Mouse (Mus musculus): ENCODE measurements around the gene Rpl32. TPM values are rescaled to one million over a fixed set of nuclear protein-coding genes. Genes with fewer than 3 reads are reported as not detected.

The Rpl32 gene
- polyA plus RNA-seq, 1 experiment from 2014 or later, result 1,566 TPM

DNA sequence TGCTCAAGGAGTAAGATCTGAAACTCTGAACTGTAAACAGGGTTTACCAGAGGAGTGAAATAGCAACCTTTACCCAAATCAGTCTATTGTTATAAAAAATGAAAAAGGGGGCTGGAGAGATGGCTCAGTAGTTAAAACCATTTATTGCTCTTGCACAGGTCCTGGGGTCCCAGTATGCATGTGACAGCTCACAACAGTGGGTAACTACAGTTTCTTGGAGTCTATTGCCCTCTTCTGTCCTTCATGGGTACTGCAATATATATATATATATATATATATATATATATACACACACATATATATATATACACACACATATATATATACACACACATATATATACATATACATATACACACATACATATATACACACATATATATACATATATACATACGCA is 35.9 kb downstream of the Rpl32 start:
- H3K27me3 ChIP-seq (ENCODE audit: control insufficient read depth, insufficient read depth, low read length), result no peaks in the 10 kb centered on the region
- H3K27ac ChIP-seq (replicated peaks in 1 of 2; ENCODE audit: control insufficient read depth in 1 of 2, insufficient read depth in 1 of 2, low read depth in 2 of 2, low read length in 2 of 2), result no peak overlapping the region
- 0 out of 2 replicates have a peak, but pooled peaks cover 4% of the 10 kb centered on the region for H3K9me3 ChIP-seq (ENCODE audit: control insufficient read depth, low read length)
- H3K4me1 ChIP-seq (ENCODE audit: control insufficient read depth in 2 of 2, insufficient read depth in 2 of 2, low read length in 2 of 2), result peaks cover 12 to 24% of the 10 kb centered on the region in 2 experiments
- no peak overlapping the region for H3K4me3 ChIP-seq (ENCODE audit: control insufficient read depth in 1 of 2, insufficient read depth in 1 of 2, low read depth in 1 of 2, low read length in 2 of 2)
- H3K4me2 ChIP-seq (ENCODE audit: low read length), result no peak overlapping the region
- 0 out of 2 replicates have a peak, but pooled peaks cover 1% of the 10 kb centered on the region for H3K36me3 ChIP-seq (ENCODE audit: control insufficient read depth, insufficient read depth, low read length)
- no peak overlapping the region for H3K9ac ChIP-seq (ENCODE audit: low read length)
- ATAC-seq (ENCODE audit: insufficient number of reproducible peaks, insufficient read depth, low FRiP score, low read depth), result no peak
- 100% methylated on average over 1 of the region's 1 CpGs for WGBS

DNA sequence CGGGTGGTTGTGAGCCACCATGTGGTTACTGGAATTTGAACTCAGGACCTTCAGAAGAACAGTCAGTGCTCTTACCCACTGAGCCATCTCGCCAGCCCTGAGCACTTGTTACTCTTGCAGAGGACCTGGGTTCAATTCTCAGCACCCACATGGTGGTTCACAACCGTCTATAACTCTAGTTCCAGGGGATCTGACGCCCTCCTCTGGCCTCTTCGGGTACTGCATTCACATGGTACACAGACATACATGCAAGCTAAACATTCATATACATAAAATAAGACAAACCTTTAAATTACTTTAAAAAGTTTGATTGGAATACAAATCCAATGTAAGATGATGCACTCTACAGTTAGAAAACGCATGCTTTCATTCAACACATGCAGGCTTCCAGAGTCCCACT is 36.3 kb downstream of the Rpl32 start:
- Histone ChIP-seq H3K27me3 (ENCODE audit: control insufficient read depth, insufficient read depth, low read length) (no peaks in the 10 kb centered on the region), H3K4me2 (ENCODE audit: low read length) (no peak overlapping the region), H3K9ac (ENCODE audit: low read length) (no peak overlapping the region), H3K4me1 (ENCODE audit: control insufficient read depth in 2 of 2, insufficient read depth in 2 of 2, low read length in 2 of 2) (peaks cover 12 to 24% of the 10 kb centered on the region in 2 experiments), H3K36me3 (ENCODE audit: control insufficient read depth, insufficient read depth, low read length) (no peaks in the 10 kb centered on the region), H3K4me3 (ENCODE audit: control insufficient read depth in 1 of 2, insufficient read depth in 1 of 2, low read depth in 1 of 2, low read length in 2 of 2) (no peak overlapping the region), H3K9me3 (ENCODE audit: control insufficient read depth, low read length) (0 out of 2 replicates have a peak, but pooled peaks cover 4% of the 10 kb centered on the region), H3K27ac (replicated peaks in 1 of 2; ENCODE audit: control insufficient read depth in 1 of 2, insufficient read depth in 1 of 2, low read depth in 2 of 2, low read length in 2 of 2) (no peak overlapping the region)
- no peak for ATAC-seq (ENCODE audit: insufficient number of reproducible peaks, insufficient read depth, low FRiP score, low read depth)
- 72% methylated on average over 6 of the region's 6 CpGs for WGBS

DNA sequence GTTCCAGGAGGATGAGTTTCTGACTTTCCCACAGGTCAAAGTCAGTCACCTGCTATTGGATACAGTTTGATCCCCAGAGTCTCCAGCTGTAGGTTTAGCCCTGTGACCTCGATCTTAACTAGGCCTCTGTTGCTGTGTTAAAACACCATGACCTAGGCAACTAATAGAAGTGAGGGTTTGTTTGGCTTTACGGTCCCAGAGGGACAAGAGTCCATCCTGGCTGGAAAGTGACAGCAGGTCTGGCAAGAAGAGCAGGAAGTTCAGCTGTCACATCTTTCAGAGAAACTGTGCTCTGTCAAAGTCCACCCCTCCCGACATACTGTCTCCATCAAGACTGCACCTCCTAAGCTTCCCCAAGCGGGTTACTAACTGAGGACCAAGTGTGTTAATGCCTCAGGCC is 37.7 kb downstream of the Rpl32 start:
- WGBS, result 51% methylated on average over 4 of the region's 4 CpGs
- Histone ChIP-seq H3K4me2 (ENCODE audit: low read length) (no peak overlapping the region), H3K4me3 (ENCODE audit: control insufficient read depth in 1 of 2, insufficient read depth in 1 of 2, low read depth in 1 of 2, low read length in 2 of 2) (no peak overlapping the region), H3K4me1 (ENCODE audit: control insufficient read depth in 2 of 2, insufficient read depth in 2 of 2, low read length in 2 of 2) (peaks cover 4 to 11% of the 10 kb centered on the region in 2 experiments; a peak in 2 of 4 replicates), H3K27me3 (ENCODE audit: control insufficient read depth, insufficient read depth, low read length) (no peaks in the 10 kb centered on the region), H3K9ac (ENCODE audit: low read length) (no peak overlapping the region), H3K27ac (replicated peaks in 1 of 2; ENCODE audit: control insufficient read depth in 1 of 2, insufficient read depth in 1 of 2, low read depth in 2 of 2, low read length in 2 of 2) (no peak overlapping the region), H3K36me3 (ENCODE audit: control insufficient read depth, insufficient read depth, low read length) (no peaks in the 10 kb centered on the region), H3K9me3 (ENCODE audit: control insufficient read depth, low read length) (0 out of 2 replicates have a peak, but pooled peaks cover 4% of the 10 kb centered on the region)
- ATAC-seq (ENCODE audit: insufficient number of reproducible peaks, insufficient read depth, low FRiP score, low read depth), result no peak

DNA sequence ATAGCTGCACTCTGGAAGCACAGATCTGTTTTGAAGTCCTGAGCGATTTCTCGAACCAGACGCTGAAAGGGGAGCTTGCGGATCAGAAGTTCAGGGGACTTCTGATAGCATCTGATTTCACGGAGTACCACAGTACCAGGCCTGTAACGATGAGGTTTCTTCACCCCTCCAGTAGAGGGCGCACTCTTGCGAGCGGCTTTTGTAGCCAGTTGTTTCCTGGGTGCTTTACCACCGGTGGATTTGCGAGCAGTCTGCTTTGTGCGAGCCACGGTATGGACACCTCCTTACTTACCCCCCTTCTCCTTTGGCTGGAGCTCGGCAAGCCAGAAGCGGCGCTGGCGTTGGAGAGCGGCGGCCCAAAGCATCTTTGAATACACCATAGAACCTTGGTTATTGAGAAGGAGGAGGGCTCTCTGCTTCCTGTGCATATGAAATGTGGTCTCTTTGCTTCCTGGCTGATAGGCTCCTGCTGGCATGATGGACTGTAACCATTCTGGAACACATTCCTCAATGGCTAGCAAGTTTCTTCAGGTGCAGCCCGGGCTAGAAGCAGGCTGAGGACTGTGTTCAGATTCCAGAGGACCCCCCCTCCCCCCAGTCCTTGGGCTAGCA is 38.4 kb downstream of the Rpl32 start:
- Histone ChIP-seq H3K36me3 (ENCODE audit: control insufficient read depth, insufficient read depth, low read length) (no peaks in the 10 kb centered on the region), H3K9ac (ENCODE audit: low read length) (no peak overlapping the region), H3K4me3 (ENCODE audit: control insufficient read depth in 1 of 2, insufficient read depth in 1 of 2, low read depth in 1 of 2, low read length in 2 of 2) (no peak overlapping the region), H3K27me3 (ENCODE audit: control insufficient read depth, insufficient read depth, low read length) (no peaks in the 10 kb centered on the region), H3K4me2 (ENCODE audit: low read length) (no peak overlapping the region), H3K9me3 (ENCODE audit: control insufficient read depth, low read length) (0 out of 2 replicates have a peak, but pooled peaks cover 4% of the 10 kb centered on the region), H3K27ac (replicated peaks in 1 of 2; ENCODE audit: control insufficient read depth in 1 of 2, insufficient read depth in 1 of 2, low read depth in 2 of 2, low read length in 2 of 2) (no peak overlapping the region), H3K4me1 (ENCODE audit: control insufficient read depth in 2 of 2, insufficient read depth in 2 of 2, low read length in 2 of 2) (peaks cover 0 to 7% of the 10 kb centered on the region in 2 experiments; a peak in 1 of 4 replicates)
- WGBS, result 80% methylated on average over 20 of the region's 20 CpGs
- no peak for ATAC-seq (ENCODE audit: insufficient number of reproducible peaks, insufficient read depth, low FRiP score, low read depth)

DNA sequence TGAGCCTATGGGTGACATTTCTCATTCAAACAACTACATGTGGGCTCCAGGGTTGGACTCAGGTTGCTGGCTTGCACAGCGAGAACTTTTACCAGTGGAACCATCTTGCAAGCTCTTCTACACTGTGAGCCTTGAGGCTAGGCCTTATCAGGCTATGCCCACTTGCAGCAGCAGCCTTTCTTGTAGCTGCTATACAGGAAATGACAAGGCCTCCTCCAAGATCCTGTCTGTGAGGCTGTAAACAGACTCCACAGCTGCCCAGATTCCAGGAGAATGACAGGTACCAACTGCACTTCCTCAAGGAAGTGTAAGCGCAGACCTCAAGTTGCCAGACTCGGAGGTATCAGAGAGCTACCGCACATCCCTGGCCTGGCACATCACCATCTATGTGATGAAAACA is 40.3 kb downstream of the Rpl32 start:
- no peak for ATAC-seq (ENCODE audit: insufficient number of reproducible peaks, insufficient read depth, low FRiP score, low read depth)

DNA sequence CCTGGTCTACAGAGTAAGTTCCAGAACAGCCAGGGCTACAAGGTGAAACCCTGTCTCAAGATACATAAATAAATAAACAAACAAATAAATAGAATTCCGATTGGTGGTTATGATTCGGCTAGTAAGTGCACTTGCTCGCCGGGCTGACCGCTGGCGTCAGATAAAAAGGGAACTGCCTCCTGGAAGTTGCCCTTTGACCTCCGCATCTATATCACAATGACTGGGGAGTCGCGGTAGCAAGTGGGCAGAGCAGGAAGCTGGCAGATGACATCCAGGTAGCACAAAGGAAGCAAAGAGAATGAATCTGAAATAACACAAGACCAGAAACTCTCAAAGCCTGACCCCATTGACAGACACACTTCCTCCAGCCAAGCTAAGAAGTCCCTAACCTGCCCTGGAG is 41.2 kb downstream of the Rpl32 start:
- WGBS, result 56% methylated on average over 9 of the region's 9 CpGs
- H3K27me3 ChIP-seq (ENCODE audit: control insufficient read depth, insufficient read depth, low read length), result no peaks in the 10 kb centered on the region
- no peaks in the 10 kb centered on the region for H3K36me3 ChIP-seq (ENCODE audit: control insufficient read depth, insufficient read depth, low read length)
- H3K4me1 ChIP-seq (ENCODE audit: control insufficient read depth in 2 of 2, insufficient read depth in 2 of 2, low read length in 2 of 2), result peaks cover 8 to 21% of the 10 kb centered on the region in 2 experiments
- 0 out of 2 replicates have a peak, but pooled peaks cover under 1% of the 10 kb centered on the region for H3K9me3 ChIP-seq (ENCODE audit: control insufficient read depth, low read length)
- ATAC-seq (ENCODE audit: insufficient number of reproducible peaks, insufficient read depth, low FRiP score, low read depth), result no peak
- H3K4me3 ChIP-seq (ENCODE audit: control insufficient read depth in 1 of 2, insufficient read depth in 1 of 2, low read depth in 1 of 2, low read length in 2 of 2), result no peak overlapping the region
- H3K4me2 ChIP-seq (ENCODE audit: low read length), result no peak overlapping the region
- H3K27ac ChIP-seq (replicated peaks in 1 of 2; ENCODE audit: control insufficient read depth in 1 of 2, insufficient read depth in 1 of 2, low read depth in 2 of 2, low read length in 2 of 2), result 0 out of 4 replicates have a peak overlapping the region, but pooled peaks of 1 of the 2 experiments have one; percentile 19
- H3K9ac ChIP-seq (ENCODE audit: low read length), result no peak overlapping the region

More for the DNA sequence above, 40.3 kb downstream of the Rpl32 start:
- H3K27ac ChIP-seq (replicated peaks in 1 of 2; ENCODE audit: control insufficient read depth in 1 of 2, insufficient read depth in 1 of 2, low read depth in 2 of 2, low read length in 2 of 2), result no peak overlapping the region; a peak in 2 of 4 replicates
- H3K9me3 ChIP-seq (ENCODE audit: control insufficient read depth, low read length), result 0 out of 2 replicates have a peak, but pooled peaks cover 4% of the 10 kb centered on the region
- no peaks in the 10 kb centered on the region for H3K36me3 ChIP-seq (ENCODE audit: control insufficient read depth, insufficient read depth, low read length)
- WGBS, result 60% methylated on average over 4 of the region's 4 CpGs
- H3K9ac ChIP-seq (ENCODE audit: low read length), result no peak overlapping the region
- H3K4me2 ChIP-seq (ENCODE audit: low read length), result no peak overlapping the region
- H3K27me3 ChIP-seq (ENCODE audit: control insufficient read depth, insufficient read depth, low read length), result no peaks in the 10 kb centered on the region
- H3K4me1 ChIP-seq (ENCODE audit: control insufficient read depth in 2 of 2, insufficient read depth in 2 of 2, low read length in 2 of 2), result peaks cover 3 to 14% of the 10 kb centered on the region in 2 experiments
- H3K4me3 ChIP-seq (ENCODE audit: control insufficient read depth in 1 of 2, insufficient read depth in 1 of 2, low read depth in 1 of 2, low read length in 2 of 2), result no peak overlapping the region

DNA sequence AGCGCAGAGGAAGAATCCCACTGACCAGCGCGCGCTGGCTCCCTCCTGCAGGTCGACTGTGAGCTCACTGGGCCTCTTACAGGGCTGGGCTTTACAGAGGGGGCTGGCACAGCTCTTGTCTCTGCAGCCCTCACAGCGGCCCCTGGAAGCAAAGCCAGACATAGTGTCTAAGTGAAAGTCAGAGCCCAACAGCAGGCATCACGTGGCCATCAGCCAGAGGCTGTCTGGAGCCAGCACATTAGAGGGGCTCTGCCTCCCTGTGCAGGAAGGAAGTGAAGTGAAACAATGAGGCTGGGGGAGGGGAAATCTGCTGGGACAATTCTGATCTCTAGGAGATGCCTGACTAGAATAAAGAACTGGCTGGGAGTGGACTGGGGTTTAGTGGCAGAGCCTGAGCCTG is 44.4 kb downstream of the Rpl32 start:
- Histone ChIP-seq H3K4me2 (ENCODE audit: low read length) (peak overlapping the region; percentile 26), H3K27ac (replicated peaks in 1 of 2; ENCODE audit: control insufficient read depth in 1 of 2, insufficient read depth in 1 of 2, low read depth in 2 of 2, low read length in 2 of 2) (peak overlapping the region; percentile 82 to 84), H3K4me1 (ENCODE audit: control insufficient read depth in 2 of 2, insufficient read depth in 2 of 2, low read length in 2 of 2) (peaks cover 17 to 37% of the 10 kb centered on the region in 2 experiments), H3K9me3 (ENCODE audit: control insufficient read depth, low read length) (no peaks in the 10 kb centered on the region), H3K27me3 (ENCODE audit: control insufficient read depth, insufficient read depth, low read length) (no peaks in the 10 kb centered on the region), H3K4me3 (ENCODE audit: control insufficient read depth in 1 of 2, insufficient read depth in 1 of 2, low read depth in 1 of 2, low read length in 2 of 2) (no peak overlapping the region), H3K36me3 (ENCODE audit: control insufficient read depth, insufficient read depth, low read length) (no peaks in the 10 kb centered on the region), H3K9ac (ENCODE audit: low read length) (peak overlapping the region; percentile 18)
- peak; percentile 90 for ATAC-seq (ENCODE audit: insufficient number of reproducible peaks, insufficient read depth, low FRiP score, low read depth)
- 2% methylated on average over 7 of the region's 7 CpGs for WGBS
